Mouse (Mus musculus) embryo, embryonic 11 days (tissue): ENCODE measurements around the gene Gm11568.
"Not testable (repeated sequence)": the region's sequence is repeated elsewhere in the genome, so short reads cannot be mapped to it uniquely, and the experiment has no call there.

ENCODE experiments used
- DNase-seq: peaks from one replicate; pipeline ENCODE4 v3.0.0-alpha.2; 2015

Gene Gm11568

GRCm38 (mm10) chr11:99857617-99858016 lies at the start of gene Gm11568:
Gm11568 (plus strand) TSS chr11:99857917.
- DNase-seq: no peak

- not testable (repeated sequence) for DNase-seq
These were observed 47.9 kb upstream of the Gm11568 start, which contains the start of gene Krtap4-13 for GRCm38 (mm10) chr11:99809792-99810191. Krtap4-13 (minus strand) TSS chr11:99809892.

- not testable (repeated sequence) for DNase-seq
These were observed 42.2 kb upstream of the Gm11568 start, which contains the start of gene Gm11564 for GRCm38 (mm10) chr11:99815566-99815965. Gm11564 (minus strand) TSS chr11:99815666.

GRCm38 (mm10) chr11:99837966-99838365 lies 19.8 kb upstream of the Gm11568 start, which contains the start of gene 2300003K06Rik:
2300003K06Rik (minus strand) TSS chr11:99838066.
- no peak for DNase-seq

GRCm38 (mm10) chr11:99842185-99842584 lies 15.5 kb upstream of the Gm11568 start:
- no peak for DNase-seq

- DNase-seq: no peak
These were observed 11.0 kb upstream of the Gm11568 start for GRCm38 (mm10) chr11:99846746-99847145.

GRCm38 (mm10) chr11:99851508-99851907 lies 6.2 kb upstream of the Gm11568 start, which contains the start of gene Krtap4-16:
Krtap4-16 (minus strand) TSS chr11:99851608.
- no peak for DNase-seq

- peak; percentile 47 for DNase-seq
These were observed 3.6 kb upstream of the Gm11568 start for GRCm38 (mm10) chr11:99854121-99854520.

- no peak for DNase-seq
These were observed 1.0 kb downstream of the Gm11568 start for GRCm38 (mm10) chr11:99858761-99859160.

- not testable (repeated sequence) for DNase-seq
These were observed 6.5 kb downstream of the Gm11568 start, which contains the start of gene Gm11559 for GRCm38 (mm10) chr11:99864176-99864575. Gm11559 (plus strand) TSS chr11:99864476.

- DNase-seq: not testable (repeated sequence)
These were observed 15.4 kb downstream of the Gm11568 start, which contains the start of gene Krtap9-1 for GRCm38 (mm10) chr11:99873089-99873488. Krtap9-1 (plus strand) TSS chr11:99873389.

- not testable (repeated sequence) for DNase-seq
These were observed 21.2 kb downstream of the Gm11568 start, which contains the start of gene Gm11567 for GRCm38 (mm10) chr11:99878887-99879286. Gm11567 (plus strand) TSS chr11:99879187.

GRCm38 (mm10) chr11:99907620-99908019 lies 49.9 kb downstream of the Gm11568 start, which contains the start of gene Krtap31-1:
Krtap31-1 (plus strand) TSS chr11:99907920.
- DNase-seq: no peak
